Mouse (Mus musculus): ENCODE results near the gene Ndufab1.

- TF ChIP-seq POLR2A (IDR thresholded peaks at IDR 0.05; ENCODE audit: low read depth, low read length), result no peak
- TF ChIP-seq HCFC1 (IDR thresholded peaks at IDR 0.05; ENCODE audit: low read depth, low read length), result no peak
- no peak for TF ChIP-seq EP300 (IDR thresholded peaks at IDR 0.05; ENCODE audit: low read length)
- no peak for TF ChIP-seq USF1 (IDR thresholded peaks at IDR 0.05; ENCODE audit: low read depth, low read length)
- no peak for TF ChIP-seq CTCF (conservative IDR thresholded peaks at IDR 0.05 in 1 of 2, IDR thresholded peaks at IDR 0.05 in 1 of 2; ENCODE audit: low read depth in 2 of 2, low read length in 2 of 2)
- no peak for TF ChIP-seq ZNF384 (IDR thresholded peaks at IDR 0.05; ENCODE audit: low read depth, low read length)
- no peak for TF ChIP-seq POLR2AphosphoS2 (IDR thresholded peaks at IDR 0.05; ENCODE audit: low read depth, low read length)
These were observed 39.3 kb upstream of the Ndufab1 start for GRCm38 (mm10) chr7:122140991-122141390.
